Mouse (Mus musculus): ENCODE measurements around the gene Slfn8. TPM values are rescaled to one million over a fixed set of nuclear protein-coding genes. Genes with fewer than 3 reads are reported as not detected.

Gene Slfn8
- polyA plus RNA-seq, 1 experiment, result 0.28 TPM

DNA sequence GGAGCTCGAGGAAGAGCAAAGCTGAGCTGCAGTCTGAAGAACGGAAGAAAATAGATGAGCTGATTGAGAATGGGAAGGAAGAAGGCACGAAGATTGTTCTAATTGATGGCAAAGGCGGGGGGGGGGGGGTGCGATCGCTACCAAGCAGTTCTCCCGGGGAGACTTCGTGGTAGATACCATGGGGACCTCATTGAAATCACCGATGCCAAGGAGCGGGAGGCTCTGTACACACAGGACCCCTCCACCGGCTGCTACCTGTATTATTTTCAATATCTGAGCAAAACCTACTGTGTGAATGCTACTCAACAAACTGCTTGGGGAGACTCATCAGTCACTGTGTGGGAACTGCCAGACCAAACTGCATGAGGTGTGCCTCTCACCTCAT, 49.0 kb downstream of the Slfn8 start:
- Histone ChIP-seq H3K27me3 (ENCODE audit: control insufficient read depth, insufficient read depth, low read length) (no peaks in the 10 kb centered on the region), H3K4me1 (ENCODE audit: control insufficient read depth, insufficient read depth, insufficient read length, low read length) (0 out of 2 replicates have a peak, but pooled peaks cover 2% of the 10 kb centered on the region), H3K36me3 (ENCODE audit: control insufficient read depth, insufficient read depth, low read length) (no peaks in the 10 kb centered on the region), H3K4me3 (ENCODE audit: low read depth, low read length) (no peak overlapping the region), H3K27ac (ENCODE audit: insufficient read depth, low read depth, low read length) (no peak overlapping the region)
- TF ChIP-seq POLR2A (IDR thresholded peaks at IDR 0.05; ENCODE audit: low read depth, low read length), result no peak
- 78% methylated on average over 11 of the region's 11 CpGs for WGBS

DNA sequence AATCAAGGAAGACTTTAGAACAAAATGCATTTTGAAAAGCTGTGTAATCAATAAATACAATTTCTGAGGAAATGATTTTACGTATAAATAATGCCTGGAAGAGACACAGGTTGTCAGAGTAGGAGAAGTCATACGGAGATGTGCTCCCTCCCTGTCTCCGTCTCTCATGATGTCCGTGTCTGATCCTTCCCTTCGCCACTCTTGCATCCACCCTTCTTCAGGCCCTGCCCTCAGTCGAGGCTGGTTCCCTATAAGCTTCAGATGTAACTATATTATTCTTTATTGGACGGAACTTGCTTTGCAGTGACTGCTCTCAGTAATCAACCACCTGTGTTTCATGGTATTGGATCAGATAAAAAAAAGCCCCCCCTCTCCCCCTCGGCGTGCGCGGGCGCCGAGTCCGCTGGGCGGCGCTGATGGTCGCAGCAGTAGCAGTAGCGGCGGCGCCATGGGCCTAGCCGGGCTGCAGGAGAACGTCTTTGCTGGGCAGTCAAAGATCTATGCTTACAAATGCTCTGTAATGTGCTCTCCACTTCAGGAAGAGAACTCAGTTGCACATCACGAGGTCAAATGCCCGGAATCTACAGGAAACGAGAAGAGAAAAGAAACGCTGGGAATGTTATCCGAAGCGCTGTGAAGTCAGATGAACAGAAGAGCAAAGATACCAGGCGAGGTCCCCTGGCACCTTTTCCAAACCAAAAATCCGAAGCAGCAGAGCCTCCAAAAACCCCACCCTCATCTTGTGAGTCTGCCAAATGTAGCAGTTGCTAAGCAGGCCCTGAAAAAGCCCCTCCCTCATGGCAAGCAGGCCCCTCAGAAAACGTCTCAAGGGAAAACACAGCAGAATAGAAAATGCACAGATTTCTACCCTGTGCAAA, 49.7 kb downstream of the Slfn8 start:
- H3K4me3 ChIP-seq (ENCODE audit: low read depth, low read length), result peak overlapping the region; percentile 12; the same call in 1 of the 2 replicates
- 0 out of 2 replicates have a peak, but pooled peaks cover 2% of the 10 kb centered on the region for H3K4me1 ChIP-seq (ENCODE audit: control insufficient read depth, insufficient read depth, insufficient read length, low read length)
- TF ChIP-seq POLR2A (IDR thresholded peaks at IDR 0.05; ENCODE audit: low read depth, low read length), result no peak
- peak; percentile 52; the same call in 1 of the 2 replicates for TF ChIP-seq CTCF (IDR thresholded peaks at IDR 0.05; ENCODE audit: extremely low read depth, insufficient read length, insufficient replicate concordance, low read depth, low read length)
- H3K27me3 ChIP-seq (ENCODE audit: control insufficient read depth, insufficient read depth, low read length), result no peaks in the 10 kb centered on the region
- WGBS, result 15% methylated on average over 31 of the region's 31 CpGs
- H3K27ac ChIP-seq (ENCODE audit: insufficient read depth, low read depth, low read length), result no peak overlapping the region
- H3K36me3 ChIP-seq (ENCODE audit: control insufficient read depth, insufficient read depth, low read length), result no peaks in the 10 kb centered on the region

DNA sequence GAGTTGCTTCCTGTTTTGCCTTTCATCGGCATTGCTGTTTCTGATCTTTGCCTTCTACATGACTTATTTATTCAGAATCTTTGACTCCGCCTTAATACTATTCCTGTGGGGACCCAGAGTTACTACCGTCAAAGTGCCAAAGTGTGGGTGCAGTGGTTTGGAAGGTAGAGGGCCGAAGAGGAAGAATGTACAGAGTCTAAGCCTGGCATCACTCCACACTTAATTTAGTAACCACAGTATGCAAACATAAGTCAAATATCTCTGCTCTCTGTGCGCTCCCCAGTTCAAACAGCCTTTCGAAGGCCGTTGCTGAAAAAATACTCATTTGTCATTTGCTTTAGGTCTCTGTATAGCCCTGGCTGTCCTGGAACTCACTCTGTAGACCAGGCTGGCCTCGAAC, 58.4 kb downstream of the Slfn8 start:
- 60% methylated on average over 8 of the region's 8 CpGs for WGBS
- Histone ChIP-seq H3K4me1 (ENCODE audit: control insufficient read depth, insufficient read depth, insufficient read length, low read length) (no peaks in the 10 kb centered on the region), H3K4me3 (ENCODE audit: low read depth, low read length) (no peak overlapping the region)

DNA sequence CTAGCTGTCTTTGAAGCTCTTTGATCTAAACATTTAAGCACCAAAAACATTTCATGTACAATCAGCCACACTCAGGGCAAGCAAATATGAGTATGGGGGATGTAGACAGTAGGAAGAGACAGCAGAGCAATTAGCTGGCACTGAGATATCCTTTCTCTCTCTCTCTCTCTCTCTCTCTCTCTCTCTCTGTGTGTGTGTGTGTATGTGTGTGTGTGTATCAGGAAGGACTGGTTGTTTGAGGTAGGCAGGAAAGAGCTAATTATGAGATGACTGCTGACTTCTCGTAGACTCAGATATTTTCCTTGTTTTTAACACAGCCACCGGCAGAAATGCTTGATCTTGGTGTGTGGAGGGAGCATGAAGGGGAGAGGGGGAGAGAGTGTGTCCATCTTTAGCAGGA, 58.9 kb downstream of the Slfn8 start:
- Histone ChIP-seq H3K4me3 (ENCODE audit: low read depth, low read length) (no peak overlapping the region), H3K27me3 (ENCODE audit: control insufficient read depth, insufficient read depth, low read length) (no peaks in the 10 kb centered on the region), H3K36me3 (ENCODE audit: control insufficient read depth, insufficient read depth, low read length) (peaks cover 6% of the 10 kb centered on the region), H3K27ac (ENCODE audit: insufficient read depth, low read depth, low read length) (no peak overlapping the region), H3K4me1 (ENCODE audit: control insufficient read depth, insufficient read depth, insufficient read length, low read length) (no peaks in the 10 kb centered on the region)
- whole genome bisulfite sequencing, result 49% methylated on average over 2 of the region's 2 CpGs
- TF ChIP-seq POLR2A (IDR thresholded peaks at IDR 0.05; ENCODE audit: low read depth, low read length) (no peak), CTCF (IDR thresholded peaks at IDR 0.05; ENCODE audit: extremely low read depth, insufficient read length, insufficient replicate concordance, low read depth, low read length) (no peak)

More for the DNA sequence above, 58.4 kb downstream of the Slfn8 start:
- Histone ChIP-seq H3K27me3 (ENCODE audit: control insufficient read depth, insufficient read depth, low read length) (no peaks in the 10 kb centered on the region), H3K27ac (ENCODE audit: insufficient read depth, low read depth, low read length) (no peak overlapping the region), H3K36me3 (ENCODE audit: control insufficient read depth, insufficient read depth, low read length) (peaks cover 6% of the 10 kb centered on the region)
- TF ChIP-seq CTCF (IDR thresholded peaks at IDR 0.05; ENCODE audit: extremely low read depth, insufficient read length, insufficient replicate concordance, low read depth, low read length) (no peak), POLR2A (IDR thresholded peaks at IDR 0.05; ENCODE audit: low read depth, low read length) (no peak)

DNA sequence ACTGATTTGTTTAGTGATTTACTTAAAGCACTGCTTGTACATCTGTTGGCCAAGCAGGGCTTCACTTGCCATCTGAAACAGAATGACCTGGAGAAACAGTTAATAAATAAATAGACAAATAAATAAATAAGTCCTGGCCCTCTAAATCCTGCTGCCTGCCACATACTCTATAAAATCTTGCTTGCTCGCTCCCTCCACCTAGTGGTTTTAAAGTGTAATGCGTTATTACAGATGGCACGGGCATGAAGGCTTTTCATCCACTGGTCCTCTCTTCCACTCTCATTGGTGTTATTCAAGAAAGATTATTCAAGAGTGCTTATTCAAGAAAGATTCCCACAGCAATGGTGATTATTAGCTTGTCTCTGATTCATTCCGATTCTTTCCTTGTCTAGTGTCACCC, 61.0 kb downstream of the Slfn8 start:
- no peak for TF ChIP-seq CTCF (IDR thresholded peaks at IDR 0.05; ENCODE audit: extremely low read depth, insufficient read length, insufficient replicate concordance, low read depth, low read length)
- no peak for TF ChIP-seq POLR2A (IDR thresholded peaks at IDR 0.05; ENCODE audit: low read depth, low read length)
- Histone ChIP-seq H3K27ac (ENCODE audit: insufficient read depth, low read depth, low read length) (no peak overlapping the region), H3K4me1 (ENCODE audit: control insufficient read depth, insufficient read depth, insufficient read length, low read length) (no peaks in the 10 kb centered on the region), H3K4me3 (ENCODE audit: low read depth, low read length) (no peak overlapping the region), H3K27me3 (ENCODE audit: control insufficient read depth, insufficient read depth, low read length) (no peaks in the 10 kb centered on the region), H3K36me3 (ENCODE audit: control insufficient read depth, insufficient read depth, low read length) (peaks cover 8% of the 10 kb centered on the region)
- WGBS, result 13% methylated on average over 4 of the region's 4 CpGs

DNA sequence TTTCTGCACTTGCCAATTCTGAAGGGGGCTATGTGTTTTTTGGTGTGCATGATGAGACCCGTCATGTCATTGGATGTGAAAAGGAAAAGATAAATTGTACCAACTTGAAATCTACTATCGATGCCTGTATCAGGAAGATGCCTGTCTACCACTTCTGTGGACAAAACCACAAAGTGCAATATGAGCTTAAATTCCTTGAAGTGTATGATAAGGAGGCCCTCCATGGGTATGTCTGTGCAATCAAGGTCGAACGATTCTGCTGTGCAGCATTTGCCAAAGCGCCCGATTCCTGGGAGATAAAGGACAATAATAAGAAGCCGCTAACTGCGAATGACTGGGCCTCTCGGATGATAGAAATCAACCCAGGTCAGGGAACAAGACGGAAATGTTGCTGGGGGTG, 63.7 kb downstream of the Slfn8 start:
- Histone ChIP-seq H3K27me3 (ENCODE audit: control insufficient read depth, insufficient read depth, low read length) (0 out of 2 replicates have a peak, but pooled peaks cover 2% of the 10 kb centered on the region), H3K4me3 (ENCODE audit: low read depth, low read length) (no peak overlapping the region), H3K4me1 (ENCODE audit: control insufficient read depth, insufficient read depth, insufficient read length, low read length) (peaks cover 3% of the 10 kb centered on the region; the same call in 1 of the 2 replicates), H3K27ac (ENCODE audit: insufficient read depth, low read depth, low read length) (no peak overlapping the region), H3K36me3 (ENCODE audit: control insufficient read depth, insufficient read depth, low read length) (peaks cover 8% of the 10 kb centered on the region)
- 33% methylated on average over 10 of the region's 10 CpGs for WGBS
- TF ChIP-seq CTCF (IDR thresholded peaks at IDR 0.05; ENCODE audit: extremely low read depth, insufficient read length, insufficient replicate concordance, low read depth, low read length) (no peak), POLR2A (IDR thresholded peaks at IDR 0.05; ENCODE audit: low read depth, low read length) (no peak)

DNA sequence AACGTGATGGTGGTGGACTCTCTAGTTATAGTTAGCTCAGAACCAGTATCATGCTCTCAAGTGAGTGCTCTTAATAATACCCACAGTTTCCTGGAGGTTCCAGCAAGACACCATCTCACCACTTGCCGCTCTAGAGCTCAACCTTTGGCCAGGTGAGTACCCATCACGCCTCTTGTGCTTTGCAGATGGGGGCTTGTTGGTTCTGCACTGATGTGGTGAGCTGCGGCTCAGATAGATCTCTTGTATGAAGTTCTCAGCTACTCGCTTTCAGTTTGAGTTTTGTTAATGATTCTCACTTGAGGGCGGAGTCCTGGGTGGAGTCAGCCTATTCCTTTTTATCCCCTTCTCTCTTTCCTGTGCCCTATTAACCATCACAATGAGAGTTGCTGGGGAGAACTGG, 66.0 kb downstream of the Slfn8 start:
- H3K36me3 ChIP-seq (ENCODE audit: control insufficient read depth, insufficient read depth, low read length), result 0 out of 2 replicates have a peak, but pooled peaks cover 2% of the 10 kb centered on the region
- no peak overlapping the region for H3K4me3 ChIP-seq (ENCODE audit: low read depth, low read length)
- peaks cover 4% of the 10 kb centered on the region; the same call in 1 of the 2 replicates for H3K4me1 ChIP-seq (ENCODE audit: control insufficient read depth, insufficient read depth, insufficient read length, low read length)
- H3K27ac ChIP-seq (ENCODE audit: insufficient read depth, low read depth, low read length), result no peak overlapping the region
- 43% methylated on average over 6 of the region's 6 CpGs for WGBS
- peaks cover 11% of the 10 kb centered on the region for H3K27me3 ChIP-seq (ENCODE audit: control insufficient read depth, insufficient read depth, low read length)
- TF ChIP-seq POLR2A (IDR thresholded peaks at IDR 0.05; ENCODE audit: low read depth, low read length) (no peak), CTCF (IDR thresholded peaks at IDR 0.05; ENCODE audit: extremely low read depth, insufficient read length, insufficient replicate concordance, low read depth, low read length) (no peak)

All from small intestine, adult 2 months (tissue).